Mouse (Mus musculus) kidney, adult 2 months (tissue): ENCODE measurements around the gene Ptpn1.

Source experiments
- CTCF ChIP-seq: fragments of 200-500 bp; conservative IDR thresholded peaks from 2 replicates; pipeline ENCODE4 v1.5.1; 2011; ENCODE audit warnings: low read depth, mild to moderate bottlenecking, control low read depth, low read length, moderate library complexity, mixed read lengths; ENCODE audit not compliant: insufficient read depth, insufficient read length
- POLR2A ChIP-seq: fragments of 200-500 bp; IDR thresholded peaks from one replicate; pipeline ENCODE4 v1.6.1; 2011; ENCODE audit warnings: low read depth, low read length, control low read depth

DNA sequence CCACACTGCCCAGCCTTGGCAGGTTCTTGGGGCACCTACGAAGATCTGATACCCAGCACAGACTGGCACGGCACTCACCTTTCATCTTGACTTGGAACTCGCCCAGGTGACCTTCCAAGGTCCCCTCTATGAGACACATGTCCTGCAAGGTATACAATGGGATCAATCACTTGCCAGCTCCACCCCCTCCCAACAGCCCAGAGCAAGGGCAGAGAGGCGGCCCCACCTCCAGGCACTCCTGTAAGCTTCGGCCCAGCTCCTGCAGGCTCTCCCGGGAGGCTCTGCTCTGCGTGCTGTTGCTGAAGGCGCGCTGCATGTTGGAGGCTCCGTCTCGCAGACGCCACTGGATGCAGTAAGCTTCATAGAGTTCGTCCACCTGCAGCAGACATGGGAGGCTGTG lies 61.4 kb downstream of the Ptpn1 start:
- TF ChIP-seq CTCF: no peak
- no peak for TF ChIP-seq POLR2A
